Mouse (Mus musculus) MEL (cell line): ENCODE results near the gene Pgbd5. TPM values are rescaled to one million over a fixed set of nuclear protein-coding genes. Genes with fewer than 3 reads are reported as not detected.
A peak's percentile ranks its signal among the peaks of the same experiment; 100 is the strongest.

Experiments used
- DNase-seq: peaks from one replicate; pipeline ENCODE4 v3.0.0; 2011; ENCODE audit warnings: low read depth, low spot score
- H3K27ac ChIP-seq: 2 replicates; pipeline ENCODE4 v1.5.1; 2012; ENCODE audit warnings: low read depth, mild to moderate bottlenecking, control low read depth, low read length, moderate library complexity; ENCODE audit not compliant: control insufficient read depth
- H3K27me3 ChIP-seq, 2 experiments: fragments of 150-350 bp in 1 of 2; sonication (generic) in 1 of 2; 2 replicates each; pipeline ENCODE4 v1.6.1; 2012; ENCODE audit warnings: low read length in 2 of 2, mild to moderate bottlenecking in 2 of 2, improper control_type of control experiment in 1 of 2, moderate library complexity in 1 of 2; ENCODE audit not compliant: insufficient read depth in 2 of 2, control insufficient read depth in 1 of 2
- H3K36me3 ChIP-seq, 2 experiments: 2 replicates each; pipeline ENCODE4 v1.6.1; 2012 to 2014; ENCODE audit warnings: low read length in 2 of 2, improper control_type of control experiment in 1 of 2, inconsistent platforms in 1 of 2, mild to moderate bottlenecking in 1 of 2; ENCODE audit not compliant: insufficient read depth in 2 of 2, control insufficient read depth in 1 of 2
- H3K4me1 ChIP-seq, 2 experiments: fragments of 150-350 bp in 1 of 2; sonication (generic) in 1 of 2; 2 replicates each; pipeline ENCODE4 v1.6.1; 2012; ENCODE audit warnings: low read length in 2 of 2, improper control_type of control experiment in 1 of 2, mild to moderate bottlenecking in 1 of 2; ENCODE audit not compliant: insufficient read depth in 2 of 2, control insufficient read depth in 1 of 2
- H3K4me3 ChIP-seq, 2 experiments: fragments of 150-350 bp in 1 of 2; sonication (generic) in 1 of 2; 2 replicates each; pipeline ENCODE4 v1.5.1; 2012; ENCODE audit warnings: low read depth in 2 of 2, low read length in 2 of 2, mild to moderate bottlenecking in 2 of 2, moderate library complexity in 2 of 2, control low read depth in 1 of 2, improper control_type of control experiment in 1 of 2; ENCODE audit not compliant: control insufficient read depth in 1 of 2, insufficient read depth in 1 of 2
- H3K79me2 ChIP-seq: 2 replicates; pipeline ENCODE4 v1.6.1; 2012; ENCODE audit warnings: mild to moderate bottlenecking, low read length, moderate library complexity; ENCODE audit not compliant: control insufficient read depth, poor library complexity, insufficient read depth
- H3K9ac ChIP-seq: 2 replicates; pipeline ENCODE4 v1.6.1; 2012; ENCODE audit warnings: low read depth, mild to moderate bottlenecking, control low read depth, low read length, moderate library complexity; ENCODE audit not compliant: control insufficient read depth, poor library complexity, severe bottlenecking
- H3K9me3 ChIP-seq: fragments of 150-350 bp; sonication (generic); replicated peaks from 2 replicates; pipeline ENCODE4 v1.6.1; 2012; ENCODE audit warnings: mild to moderate bottlenecking, low read length, improper control_type of control experiment, moderate library complexity; ENCODE audit not compliant: insufficient read depth
- CHD1 ChIP-seq: IDR thresholded peaks from 2 replicates; pipeline ENCODE4 v1.6.1; 2012; ENCODE audit warnings: low read depth, mild to moderate bottlenecking, inconsistent platforms, low read length, improper control_type of control experiment
- CHD2 ChIP-seq: IDR thresholded peaks from 2 replicates; pipeline ENCODE4 v1.6.1; 2011; ENCODE audit warnings: low read length, improper control_type of control experiment
- CTCF ChIP-seq, 3 experiments: IDR thresholded peaks in 2 of 3; conservative IDR thresholded peaks in 1 of 3; 2 replicates each; pipeline ENCODE4 v1.5.1; 2011 to 2012; ENCODE audit warnings: low read length in 3 of 3, low read depth in 2 of 3, mild to moderate bottlenecking in 2 of 3, improper control_type of control experiment in 1 of 3, inconsistent platforms in 1 of 3, mixed read lengths in 1 of 3, moderate library complexity in 1 of 3; ENCODE audit not compliant: control insufficient read depth in 1 of 3, insufficient read depth in 1 of 3, poor library complexity in 1 of 3, severe bottlenecking in 1 of 3
- ELF1 ChIP-seq: IDR thresholded peaks from 2 replicates; pipeline ENCODE4 v1.6.1; 2014; ENCODE audit warnings: low read depth, mild to moderate bottlenecking, inconsistent platforms, low read length, improper control_type of control experiment, moderate library complexity
- EP300 ChIP-seq, 2 experiments: IDR thresholded peaks; 2 replicates each; pipeline ENCODE4 v1.6.1; 2011; ENCODE audit warnings: improper control_type of control experiment in 2 of 2, low read length in 2 of 2, low read depth in 1 of 2, mild to moderate bottlenecking in 1 of 2
- ETS1 ChIP-seq: IDR thresholded peaks from 2 replicates; pipeline ENCODE4 v1.6.1; 2012; ENCODE audit warnings: low read depth, mild to moderate bottlenecking, inconsistent platforms, low read length, improper control_type of control experiment, moderate library complexity
- GABPA ChIP-seq: IDR thresholded peaks from 2 replicates; pipeline ENCODE4 v1.6.1; 2012; ENCODE audit warnings: low read depth, mild to moderate bottlenecking, inconsistent platforms, low read length, improper control_type of control experiment, moderate library complexity
- GATA1 ChIP-seq: IDR thresholded peaks from 2 replicates; pipeline ENCODE4 v1.6.1; 2011; ENCODE audit warnings: low read depth, low read length, improper control_type of control experiment
- KAT2A ChIP-seq: conservative IDR thresholded peaks from 2 replicates; pipeline ENCODE4 v1.6.1; 2012; ENCODE audit warnings: low read depth, low read length, improper control_type of control experiment, inconsistent platforms
- MEF2A ChIP-seq: IDR thresholded peaks from 2 replicates; pipeline ENCODE4 v1.6.1; 2014; ENCODE audit warnings: low read depth, mild to moderate bottlenecking, inconsistent platforms, low read length, improper control_type of control experiment; ENCODE audit not compliant: poor library complexity, insufficient replicate concordance, severe bottlenecking; ENCODE audit errors: extremely low read depth
- NELFE ChIP-seq: IDR thresholded peaks from 2 replicates; pipeline ENCODE4 v1.6.1; 2011; ENCODE audit warnings: low read depth, low read length, improper control_type of control experiment
- NRF1 ChIP-seq: IDR thresholded peaks from 2 replicates; pipeline ENCODE4 v1.6.1; 2014; ENCODE audit warnings: low read depth, mild to moderate bottlenecking, inconsistent platforms, low read length, improper control_type of control experiment, moderate library complexity; ENCODE audit not compliant: poor library complexity, insufficient read depth, severe bottlenecking
- POLR2AphosphoS5 ChIP-seq: IDR thresholded peaks from 2 replicates; pipeline ENCODE4 v1.6.1; 2012; ENCODE audit warnings: low read depth, borderline replicate concordance, mild to moderate bottlenecking, inconsistent platforms, low read length, moderate library complexity, mixed read lengths
- RAD21 ChIP-seq: IDR thresholded peaks from 2 replicates; pipeline ENCODE4 v1.6.1; 2011; ENCODE audit warnings: mild to moderate bottlenecking, low read depth, low read length, improper control_type of control experiment
- RCOR1 ChIP-seq: IDR thresholded peaks from 2 replicates; pipeline ENCODE4 v1.6.1; 2012; ENCODE audit warnings: low read depth, mild to moderate bottlenecking, inconsistent platforms, low read length, improper control_type of control experiment
- SIN3A ChIP-seq: IDR thresholded peaks from 2 replicates; pipeline ENCODE4 v1.6.1; 2012; ENCODE audit warnings: low read length, improper control_type of control experiment, inconsistent platforms
- USF1 ChIP-seq: IDR thresholded peaks from 2 replicates; pipeline ENCODE4 v1.6.1; 2014; ENCODE audit warnings: low read depth, mild to moderate bottlenecking, inconsistent platforms, low read length, improper control_type of control experiment, moderate library complexity
- ZC3H11A ChIP-seq: IDR thresholded peaks from 2 replicates; pipeline ENCODE4 v1.6.1; 2012; ENCODE audit warnings: low read depth, mild to moderate bottlenecking, inconsistent platforms, low read length, improper control_type of control experiment
- ZKSCAN1 ChIP-seq: IDR thresholded peaks from 2 replicates; pipeline ENCODE4 v1.6.1; 2012; ENCODE audit warnings: low read depth, mild to moderate bottlenecking, inconsistent platforms, low read length, improper control_type of control experiment, moderate library complexity
- ZMIZ1 ChIP-seq: IDR thresholded peaks from 2 replicates; pipeline ENCODE4 v1.6.1; 2012; ENCODE audit warnings: low read depth, mild to moderate bottlenecking, inconsistent platforms, low read length, improper control_type of control experiment, moderate library complexity
- ZNF384 ChIP-seq: IDR thresholded peaks from 2 replicates; pipeline ENCODE4 v1.6.1; 2012; ENCODE audit warnings: low read depth, mild to moderate bottlenecking, inconsistent platforms, low read length, improper control_type of control experiment
- polyA plus RNA-seq, 2 experiments: library from polyadenylated mRNA; stranded (reverse) in 1 of 2; unstranded in 1 of 2; fragments of >175 nt in 1 of 2; fragments of >200 nt in 1 of 2; gene quantifications; 2 replicates each; pipeline versions ENCODE4 v1.2.1 to v1.2.4; 2012; ENCODE audit warnings: low replicate concordance in 2 of 2, low read depth in 1 of 2; ENCODE audit not compliant: insufficient read length in 2 of 2, insufficient read depth in 1 of 2, missing spikeins in 1 of 2
- total RNA-seq: library from RNA; depleted of rRNA; stranded (reverse); fragments of 300-350 nt; gene quantifications from 2 replicates; pipeline ENCODE4 v1.2.3, GENCODE M21; 2012

Pgbd5 gene
- total and polyA plus RNA-seq, 3 experiments = not detected

- Histone ChIP-seq H3K4me3 (no peak overlapping the region), H3K9ac (no peak overlapping the region), H3K9me3 (no peaks in the 10 kb centered on the region), H3K36me3 (peaks cover 0 to 2% of the 10 kb centered on the region in 2 experiments; a peak in 1 of 4 replicates), H3K79me2 (no peaks in the 10 kb centered on the region), H3K27ac (no peak overlapping the region), H3K27me3 (peaks cover 0 to 1% of the 10 kb centered on the region in 2 experiments; a peak in 2 of 4 replicates), H3K4me1 (no peaks in the 10 kb centered on the region)
- peak in 2 of 3 experiments; percentile 31 to 46; a peak in 4 of 6 replicates for TF ChIP-seq CTCF (IDR thresholded peaks at IDR 0.05 in 2 of 3, conservative IDR thresholded peaks at IDR 0.05 in 1 of 3; ENCODE audit: control insufficient read depth in 1 of 3, insufficient read depth in 1 of 3, low read depth in 2 of 3, low read length in 3 of 3, poor library complexity in 1 of 3, severe bottlenecking in 1 of 3)
- peak; percentile 2 for TF ChIP-seq RAD21
- no peak for TF ChIP-seq ZC3H11A
- peak; percentile 26 for DNase-seq
Observed at GRCm38 (mm10) chr8:124450192-124450895, 10.9 kb upstream of the Pgbd5 start.

- DNase-seq = no peak
- Histone ChIP-seq H3K27ac (no peak overlapping the region), H3K9me3 (no peaks in the 10 kb centered on the region), H3K36me3 (no peaks in the 10 kb centered on the region), H3K4me1 (no peaks in the 10 kb centered on the region), H3K27me3 (peaks cover 0 to 1% of the 10 kb centered on the region in 2 experiments; a peak in 2 of 4 replicates), H3K9ac (no peak overlapping the region), H3K79me2 (no peaks in the 10 kb centered on the region), H3K4me3 (no peak overlapping the region)
- TF ChIP-seq SIN3A (no peak), NELFE (no peak), CHD1 (no peak), RCOR1 (no peak), USF1 (no peak), POLR2AphosphoS5 (no peak), CHD2 (no peak), GATA1 (no peak), ZKSCAN1 (no peak), CTCF (IDR thresholded peaks at IDR 0.05 in 2 of 3, conservative IDR thresholded peaks at IDR 0.05 in 1 of 3; ENCODE audit: control insufficient read depth in 1 of 3, insufficient read depth in 1 of 3, low read depth in 2 of 3, low read length in 3 of 3, poor library complexity in 1 of 3, severe bottlenecking in 1 of 3) (no peak), GABPA (no peak), ELF1 (no peak), EP300 (IDR thresholded peaks at IDR 0.05; ENCODE audit: low read depth in 1 of 2, low read length in 2 of 2) (no peak), MEF2A (no peak), NRF1 (no peak), ETS1 (no peak), KAT2A (no peak), ZMIZ1 (no peak), ZNF384 (no peak)
Observed at GRCm38 (mm10) chr8:124448962-124449670, 9.7 kb upstream of the Pgbd5 start.
